Mouse (Mus musculus) neural tube, embryonic 13.5 days (tissue): Measurements from ENCODE around the gene Olfr204. TPM values are rescaled to one million over a fixed set of nuclear protein-coding genes. Genes with fewer than 3 reads are reported as not detected.
"Not testable (repeated sequence)": the region's sequence is repeated elsewhere in the genome, so short reads cannot be mapped to it uniquely, and the experiment has no call there.

Source experiments
- ATAC-seq: fragments of 200-750 bp; cut with Nextera tagmentation; 2 replicates; pipeline ENCODE4 v1.8.0; 2017; ENCODE audit warnings: low read depth, mild to moderate bottlenecking, moderate TSS enrichment, moderate library complexity
- H3K27ac ChIP-seq: fragments of 300-500 bp; sonication (generic); replicated peaks from 2 replicates; pipeline ENCODE4 v1.5.1; 2015; ENCODE audit warnings: moderate library complexity, mild to moderate bottlenecking, inconsistent platforms
- H3K27me3 ChIP-seq: fragments of 300-500 bp; sonication (generic); 2 replicates; pipeline ENCODE4 v1.6.1; 2015; ENCODE audit warnings: mild to moderate bottlenecking, inconsistent platforms
- H3K36me3 ChIP-seq: fragments of 300-500 bp; sonication (generic); 2 replicates; pipeline ENCODE4 v1.6.1; 2015; ENCODE audit warnings: mild to moderate bottlenecking, inconsistent platforms
- H3K4me1 ChIP-seq: fragments of 300-500 bp; sonication (generic); replicated peaks from 2 replicates; pipeline ENCODE4 v1.6.1; 2015; ENCODE audit warnings: inconsistent platforms
- H3K4me2 ChIP-seq: fragments of 300-500 bp; sonication (generic); 2 replicates; pipeline ENCODE4 v1.6.1; 2015; ENCODE audit warnings: inconsistent platforms, mild to moderate bottlenecking, moderate library complexity
- H3K4me3 ChIP-seq: fragments of 300-500 bp; sonication (generic); 2 replicates; pipeline ENCODE4 v1.5.1; 2015; ENCODE audit warnings: mild to moderate bottlenecking, inconsistent platforms
- H3K9ac ChIP-seq: fragments of 300-500 bp; sonication (generic); 2 replicates; pipeline ENCODE4 v1.6.1; 2015; ENCODE audit warnings: moderate library complexity, mild to moderate bottlenecking, inconsistent platforms
- H3K9me3 ChIP-seq: fragments of 300-500 bp; sonication (generic); 2 replicates; pipeline ENCODE4 v1.6.1; 2016; ENCODE audit warnings: inconsistent platforms
- WGBS: fragments of 180-500 bp; shearing (Covaris S2); methylation state at CpG from one replicate; pipeline ENCODE4 v1.1.7; 2015; 5-methylcytosine and 5-hydroxymethylcytosine counted together
- polyA plus RNA-seq: library from polyadenylated mRNA; unstranded; fragments of >200 nt; fragmentation: Nextera tagmentation; extraction: Ambion mirVana; gene quantifications from 2 replicates; pipeline ENCODE4 v1.2.1, GENCODE M21; 2015

The Olfr204 gene
- polyA plus RNA-seq = not detected in 2 replicates

GRCm38 (mm10) chr16:59318148-59318547, at the start of gene Olfr204:
Gene Olfr204 (minus strand): TSS chr16:59318248.
- no peak for ATAC-seq
- Histone ChIP-seq H3K36me3 (no peaks in the 10 kb centered on the region), H3K27me3 (no peaks in the 10 kb centered on the region), H3K27ac (no peak within 1 kb of the TSS), H3K4me1 (no peaks in the 10 kb centered on the region), H3K9me3 (no peaks in the 10 kb centered on the region), H3K9ac (no peak within 1 kb of the TSS), H3K4me2 (no peak within 1 kb of the TSS), H3K4me3 (no peak within 1 kb of the TSS)

- no peaks in the 10 kb centered on the region for H3K4me1 ChIP-seq
- no peak within 1 kb of the TSS for H3K4me2 ChIP-seq
- H3K36me3 ChIP-seq = no peaks in the 10 kb centered on the region
- no peaks in the 10 kb centered on the region for H3K27me3 ChIP-seq
- ATAC-seq = no peak
- H3K9ac ChIP-seq = no peak within 1 kb of the TSS
- H3K9me3 ChIP-seq = no peaks in the 10 kb centered on the region
- H3K27ac ChIP-seq = no peak within 1 kb of the TSS
- H3K4me3 ChIP-seq = no peak within 1 kb of the TSS
- WGBS = 82% methylated on average over 2 of the region's 2 CpGs
Observed at GRCm38 (mm10) chr16:59363893-59364292, 45.8 kb upstream of the Olfr204 start, which contains the start of gene Olfr209. Gene Olfr209 (minus strand): TSS chr16:59363993.

DNA sequence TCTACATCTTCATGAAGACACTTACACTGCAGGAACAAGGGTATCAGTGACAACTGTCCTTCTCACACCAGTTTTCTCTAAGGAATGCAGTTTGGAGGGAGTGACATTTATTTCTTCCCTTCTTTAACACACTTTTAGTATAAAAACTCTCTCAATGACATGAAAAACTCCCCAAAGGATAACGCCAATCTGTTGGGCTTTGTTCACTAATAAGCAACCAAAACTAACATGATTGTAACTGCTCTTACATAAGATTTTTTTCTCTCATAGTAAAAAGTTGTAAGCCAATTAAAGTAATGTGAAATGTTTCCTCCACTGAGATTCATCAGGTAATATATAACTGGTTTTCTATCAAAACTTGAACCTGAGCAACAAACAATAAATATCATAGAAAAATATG, 31.1 kb upstream of the Olfr204 start, which contains the start of gene Olfr206:
Olfr206 (minus strand) TSS at position 101 of the 400 bp plus-strand sequence.
- H3K4me2 ChIP-seq = no peak within 1 kb of the TSS
- no peaks in the 10 kb centered on the region for H3K27me3 ChIP-seq
- H3K36me3 ChIP-seq = no peaks in the 10 kb centered on the region
- no peak within 1 kb of the TSS for H3K27ac ChIP-seq
- H3K4me1 ChIP-seq = no peaks in the 10 kb centered on the region
- 88% methylated on average over 1 of the region's 1 CpGs for WGBS
- H3K9me3 ChIP-seq = no peaks in the 10 kb centered on the region
- no peak for ATAC-seq
- no peak within 1 kb of the TSS for H3K9ac ChIP-seq
- H3K4me3 ChIP-seq = no peak within 1 kb of the TSS

DNA sequence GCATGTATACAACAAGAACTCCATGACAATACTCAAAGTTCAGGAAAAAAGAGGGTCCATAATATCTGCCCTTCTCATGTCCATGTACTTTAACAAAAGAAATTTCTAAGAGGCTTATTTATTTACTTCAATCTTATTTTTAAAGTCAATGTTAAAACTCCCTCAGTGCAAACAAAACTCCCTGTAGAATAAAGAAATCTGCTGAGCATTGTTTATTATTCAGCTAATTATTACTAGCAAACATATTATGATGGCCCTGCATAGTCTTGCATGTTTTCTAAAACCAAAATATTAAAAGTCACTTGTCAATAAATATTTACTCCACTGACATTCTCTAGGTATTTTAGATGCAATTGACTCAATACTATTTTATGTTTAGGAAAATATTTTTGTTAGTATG, 13.0 kb upstream of the Olfr204 start, which contains the start of gene Olfr205:
Olfr205 (minus strand) TSS at position 101 of the 400 bp plus-strand sequence.
- Histone ChIP-seq H3K9ac (no peak within 1 kb of the TSS), H3K9me3 (no peaks in the 10 kb centered on the region), H3K4me3 (no peak within 1 kb of the TSS), H3K36me3 (no peaks in the 10 kb centered on the region), H3K4me2 (no peak within 1 kb of the TSS), H3K27me3 (no peaks in the 10 kb centered on the region), H3K27ac (no peak within 1 kb of the TSS), H3K4me1 (no peaks in the 10 kb centered on the region)
- ATAC-seq = no peak

GRCm38 (mm10) chr16:59323262-59323661, 5.2 kb upstream of the Olfr204 start:
- not testable (repeated sequence) for H3K9me3 ChIP-seq

DNA sequence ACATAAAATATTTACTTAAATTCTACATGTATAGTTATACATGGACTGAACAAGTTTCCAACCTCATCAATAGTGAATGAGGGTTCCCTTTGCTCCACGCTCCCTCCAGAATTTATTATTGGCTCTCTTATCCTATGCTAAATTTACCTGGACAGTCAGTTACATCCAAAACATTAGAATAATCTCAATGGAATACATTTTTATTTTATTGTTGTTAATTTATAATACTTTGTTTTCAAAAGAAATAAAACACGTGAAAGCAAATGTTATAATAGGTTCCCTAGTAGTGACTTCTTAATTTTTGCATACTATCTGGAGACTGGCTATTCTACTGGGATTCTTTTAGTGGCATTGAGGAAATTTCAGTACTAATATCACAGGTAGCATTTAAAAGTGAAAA, 19.5 kb downstream of the Olfr204 start, which contains the start of gene Olfr203:
Olfr203 (plus strand) TSS at position 301 of the 400 bp plus-strand sequence.
- no peak within 1 kb of the TSS for H3K4me2 ChIP-seq
- no peaks in the 10 kb centered on the region for H3K27me3 ChIP-seq
- no peaks in the 10 kb centered on the region for H3K4me1 ChIP-seq
- no peaks in the 10 kb centered on the region for H3K9me3 ChIP-seq
- H3K27ac ChIP-seq = no peak within 1 kb of the TSS
- H3K9ac ChIP-seq = no peak within 1 kb of the TSS
- no peaks in the 10 kb centered on the region for H3K36me3 ChIP-seq
- H3K4me3 ChIP-seq = no peak within 1 kb of the TSS
- no peak for ATAC-seq
- WGBS = 88% methylated on average over 2 of the region's 2 CpGs

More at GRCm38 (mm10) chr16:59323262-59323661, 5.2 kb upstream of the Olfr204 start:
- not testable (repeated sequence) for H3K4me3 ChIP-seq, H3K27ac ChIP-seq, H3K36me3 ChIP-seq, H3K27me3 ChIP-seq, H3K4me1 ChIP-seq, H3K9ac ChIP-seq, H3K4me2 ChIP-seq, ATAC-seq
- WGBS = 50% methylated on average over 1 of the region's 1 CpGs

- not testable (repeated sequence) for H3K4me1 ChIP-seq, H3K9ac ChIP-seq, H3K4me2 ChIP-seq, ATAC-seq, H3K36me3 ChIP-seq, H3K9me3 ChIP-seq, H3K4me3 ChIP-seq, H3K27me3 ChIP-seq, H3K27ac ChIP-seq
- 85% methylated on average over 9 of the region's 9 CpGs for WGBS
Observed at GRCm38 (mm10) chr16:59287576-59287975, 30.5 kb downstream of the Olfr204 start.

GRCm38 (mm10) chr16:59286693-59287092, 31.4 kb downstream of the Olfr204 start, which contains the start of gene Olfr202:
Gene Olfr202 (minus strand): TSS chr16:59286793.
- Histone ChIP-seq H3K4me2 (no peak within 1 kb of the TSS), H3K4me3 (no peak within 1 kb of the TSS), H3K9ac (no peak within 1 kb of the TSS), H3K27ac (no peak within 1 kb of the TSS), H3K27me3 (no peaks in the 10 kb centered on the region), H3K9me3 (no peaks in the 10 kb centered on the region), H3K4me1 (no peaks in the 10 kb centered on the region), H3K36me3 (no peaks in the 10 kb centered on the region)
- no peak for ATAC-seq
- WGBS = 89% methylated on average over 1 of the region's 1 CpGs

GRCm38 (mm10) chr16:59283476-59283875, 34.6 kb downstream of the Olfr204 start:
- ATAC-seq = no peak

DNA sequence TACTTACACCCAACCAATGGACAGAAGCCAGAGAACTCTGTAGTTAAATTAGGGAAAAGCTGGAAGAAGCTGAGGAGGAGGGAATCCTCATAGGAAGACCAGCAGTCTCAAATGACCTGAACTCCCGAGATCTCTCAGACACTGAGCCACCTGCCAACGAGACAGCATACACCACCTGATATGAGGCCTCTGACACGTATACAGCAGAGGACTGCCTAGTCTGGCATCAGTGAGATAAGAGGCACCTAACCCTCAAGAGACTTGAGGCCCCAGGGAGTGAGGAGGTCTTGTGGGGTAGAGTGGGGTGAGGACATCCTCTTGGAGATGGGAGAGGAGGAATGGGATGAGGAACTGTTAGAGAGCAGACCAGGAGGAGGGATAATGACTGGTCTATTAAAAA, 37.5 kb downstream of the Olfr204 start:
- Histone ChIP-seq H3K4me2 (no peak overlapping the region), H3K27ac (no peak overlapping the region), H3K4me3 (no peak overlapping the region), H3K4me1 (no peaks in the 10 kb centered on the region), H3K27me3 (no peaks in the 10 kb centered on the region), H3K9ac (no peak overlapping the region), H3K36me3 (no peaks in the 10 kb centered on the region), H3K9me3 (no peaks in the 10 kb centered on the region)
- ATAC-seq = no peak
- WGBS = 75% methylated on average over 3 of the region's 3 CpGs

More at GRCm38 (mm10) chr16:59283476-59283875, 34.6 kb downstream of the Olfr204 start:
- no peak overlapping the region for H3K9ac ChIP-seq
- no peaks in the 10 kb centered on the region for H3K36me3 ChIP-seq
- H3K4me1 ChIP-seq = no peaks in the 10 kb centered on the region
- H3K4me2 ChIP-seq = no peak overlapping the region
- H3K27me3 ChIP-seq = no peaks in the 10 kb centered on the region
- H3K4me3 ChIP-seq = no peak overlapping the region
- no peak overlapping the region for H3K27ac ChIP-seq
- H3K9me3 ChIP-seq = no peaks in the 10 kb centered on the region
- 75% methylated on average over 1 of the region's 1 CpGs for WGBS

GRCm38 (mm10) chr16:59272532-59272931, 45.5 kb downstream of the Olfr204 start, which contains the start of gene Olfr201:
Gene Olfr201 (minus strand): TSS chr16:59272632.
- H3K4me2 ChIP-seq, H3K9me3 ChIP-seq, H3K4me3 ChIP-seq, H3K9ac ChIP-seq, H3K36me3 ChIP-seq, H3K4me1 ChIP-seq, H3K27ac ChIP-seq, ATAC-seq, H3K27me3 ChIP-seq: not testable (repeated sequence)
- WGBS = 89% methylated on average over 4 of the region's 4 CpGs

- ATAC-seq = not testable (repeated sequence)
- 79% methylated on average over 4 of the region's 4 CpGs for WGBS
Observed at GRCm38 (mm10) chr16:59269097-59269496, 49.0 kb downstream of the Olfr204 start.

More at GRCm38 (mm10) chr16:59269097-59269496, 49.0 kb downstream of the Olfr204 start:
- not testable (repeated sequence) for H3K36me3 ChIP-seq, H3K27ac ChIP-seq, H3K27me3 ChIP-seq, H3K9ac ChIP-seq, H3K9me3 ChIP-seq, H3K4me3 ChIP-seq, H3K4me1 ChIP-seq, H3K4me2 ChIP-seq
